Mouse (Mus musculus): ENCODE results near the gene Ccdc60. TPM values are rescaled to one million over a fixed set of nuclear protein-coding genes. Genes with fewer than 3 reads are reported as not detected.

Gene Ccdc60
- total RNA-seq, 2 experiments from 2014 or later, result 0.08 TPM; not detected in 1

GRCm38 (mm10) chr5:116274365-116274764 lies 14.4 kb downstream of the Ccdc60 start:
- DNase-seq (ENCODE audit: low spot score in 2 of 2), result no peak

GRCm38 (mm10) chr5:116271511-116272227 lies 17.1 kb downstream of the Ccdc60 start:
- no peak for DNase-seq (ENCODE audit: low spot score in 2 of 2)

GRCm38 (mm10) chr5:116269212-116270145 lies 19.3 kb downstream of the Ccdc60 start:
- DNase-seq (ENCODE audit: low spot score in 2 of 2), result no peak

- DNase-seq (ENCODE audit: low spot score in 2 of 2), result no peak
Observed at GRCm38 (mm10) chr5:116262689-116263088, 26.1 kb downstream of the Ccdc60 start.

- no peak for DNase-seq (ENCODE audit: low spot score in 2 of 2)
Observed at GRCm38 (mm10) chr5:116261944-116262343, 26.8 kb downstream of the Ccdc60 start.

- no peak for DNase-seq (ENCODE audit: low spot score in 2 of 2)
Observed at GRCm38 (mm10) chr5:116260356-116260755, 28.4 kb downstream of the Ccdc60 start.

- DNase-seq (ENCODE audit: low spot score in 2 of 2), result no peak
Observed at GRCm38 (mm10) chr5:116258321-116258860, 30.4 kb downstream of the Ccdc60 start.

GRCm38 (mm10) chr5:116253914-116254313 lies 34.9 kb downstream of the Ccdc60 start:
- no peak for DNase-seq (ENCODE audit: low spot score in 2 of 2)

- DNase-seq (ENCODE audit: low spot score in 2 of 2), result no peak
Observed at GRCm38 (mm10) chr5:116252186-116252585, 36.6 kb downstream of the Ccdc60 start.

- DNase-seq (ENCODE audit: low spot score in 2 of 2), result no peak
Observed at GRCm38 (mm10) chr5:116246642-116247041, 42.1 kb downstream of the Ccdc60 start.

- no peak for DNase-seq (ENCODE audit: low spot score in 2 of 2)
Observed at GRCm38 (mm10) chr5:116244476-116244875, 44.3 kb downstream of the Ccdc60 start.

GRCm38 (mm10) chr5:116243622-116244021 lies 45.2 kb downstream of the Ccdc60 start:
- no peak for DNase-seq (ENCODE audit: low spot score in 2 of 2)

- DNase-seq (ENCODE audit: low spot score in 2 of 2), result peak in 1 of 2 experiments; percentile 4
Observed at GRCm38 (mm10) chr5:116231841-116232643, 56.7 kb downstream of the Ccdc60 start.

GRCm38 (mm10) chr5:116228414-116228813 lies 60.4 kb downstream of the Ccdc60 start:
- no peak for DNase-seq (ENCODE audit: low spot score in 2 of 2)

- DNase-seq (ENCODE audit: low spot score in 2 of 2), result no peak
Observed at GRCm38 (mm10) chr5:116224023-116224422, 64.8 kb downstream of the Ccdc60 start.

GRCm38 (mm10) chr5:116221916-116222315 lies 66.9 kb downstream of the Ccdc60 start:
- no peak for DNase-seq (ENCODE audit: low spot score in 2 of 2)

- no peak for DNase-seq (ENCODE audit: low spot score in 2 of 2)
Observed at GRCm38 (mm10) chr5:116219288-116219687, 69.5 kb downstream of the Ccdc60 start.

- no peak for DNase-seq (ENCODE audit: low spot score in 2 of 2)
Observed at GRCm38 (mm10) chr5:116212706-116213105, 76.1 kb downstream of the Ccdc60 start.

- DNase-seq (ENCODE audit: low spot score in 2 of 2), result no peak
Observed at GRCm38 (mm10) chr5:116209378-116210091, 79.2 kb downstream of the Ccdc60 start.

- DNase-seq (ENCODE audit: low spot score in 2 of 2), result no peak
Observed at GRCm38 (mm10) chr5:116208741-116209368, 79.9 kb downstream of the Ccdc60 start.
